In genomic region chr17:33549212-33549611, GRCm38 (mm10) we compare ENCODE assay signal across 31 mouse cellular contexts. TPM values are rescaled to one million over a fixed set of nuclear protein-coding genes. Genes with fewer than 3 reads are reported as not detected.
DNase-seq lines count a peak whose midpoint lies in the region; ATAC-seq lines count a peak whose summit lies in the region.
"Had no signal": no experiment of that assay in that cellular context is flagged by ENCODE, and none has a peak within 500 bp of the region (broad histone marks: within the 10 kb centered on the region; RNA-seq: fewer than 3 reads in every experiment).

No protein-coding gene starts in this region.

- no peak overlapping the region for H3K4me2 ChIP-seq in midbrain, embryonic 11.5 days
- no peak overlapping the region for H3K4me2 ChIP-seq in midbrain, embryonic 14.5 days (ENCODE audit: low read length)
- H3K4me2 ChIP-seq in forebrain, embryonic 15.5 days (replicated peaks), result no peak overlapping the region
- H3K4me2 ChIP-seq: forebrain, embryonic 12.5 days; heart, embryonic 11.5 days; hindbrain, embryonic 13.5 days; liver, embryonic 15.5 days; lung, embryonic 14.5 days; neural tube, embryonic 15.5 days had no signal

- no peaks in the 10 kb centered on the region for H3K4me1 ChIP-seq in midbrain, embryonic 11.5 days (ENCODE audit: control insufficient read depth, insufficient read depth, low read length)
- no peaks in the 10 kb centered on the region for H3K4me1 ChIP-seq in midbrain, embryonic 14.5 days (ENCODE audit: control insufficient read depth, insufficient read depth, low read length)
- H3K4me1 ChIP-seq in forebrain, embryonic 15.5 days, result no peaks in the 10 kb centered on the region
- H3K4me1 ChIP-seq: forebrain, embryonic 12.5 days; hindbrain, embryonic 13.5 days; liver, embryonic 15.5 days; midbrain, embryonic 10.5 days; neural tube, embryonic 15.5 days had no signal

- DNase-seq in cerebellum, postnatal 4 days (ENCODE audit: low spot score in 2 of 2), result no peak
- DNase-seq in midbrain, embryonic 11.5 days (ENCODE audit: low spot score, missing footprints), result peak; percentile 45
- no peak for DNase-seq in midbrain, embryonic 14.5 days
- DNase-seq in cerebellum, adult 9-10 months, result peak; percentile 94
- peak; percentile 90 to 93 for DNase-seq in cerebellum, postnatal 36 days
- no peak for DNase-seq in frontal cortex, postnatal 14 days (ENCODE audit: low spot score in 2 of 2)
- DNase-seq: adrenal gland, adult 2 months; adrenal gland, postnatal 36 days; embryo, embryonic 11 days; gastrocnemius, postnatal 25 days; heart, adult 18-20 months; heart, postnatal 4 days; kidney, adult 18-20 months; kidney, postnatal 4 days; liver; lung, embryonic 14.5 days; lung, postnatal 14 days; retina, postnatal 1 day; right cerebral cortex, postnatal 14 days had no signal

- H3K27me3 ChIP-seq in midbrain, embryonic 11.5 days (ENCODE audit: control insufficient read depth, insufficient read depth, low read length), result no peaks in the 10 kb centered on the region
- no peaks in the 10 kb centered on the region for H3K27me3 ChIP-seq in midbrain, embryonic 14.5 days (ENCODE audit: control insufficient read depth, insufficient read depth, low read length)
- no peaks in the 10 kb centered on the region for H3K27me3 ChIP-seq in forebrain, embryonic 15.5 days
- H3K27me3 ChIP-seq: CH12.LX; forebrain, embryonic 12.5 days; hindbrain, embryonic 13.5 days; liver, embryonic 15.5 days; neural tube, embryonic 15.5 days had no signal

- WGBS in midbrain, embryonic 11.5 days, result 94% methylated on average over 6 of the region's 6 CpGs
- 96% methylated on average over 6 of the region's 6 CpGs for WGBS in midbrain, embryonic 14.5 days
- 93% methylated on average over 6 of the region's 6 CpGs for WGBS in forebrain, embryonic 15.5 days

- peaks cover 3% of the 10 kb centered on the region; the same call in 1 of the 2 replicates for H3K36me3 ChIP-seq in midbrain, embryonic 11.5 days (ENCODE audit: control insufficient read depth, insufficient read depth, low read length)
- peaks cover 35% of the 10 kb centered on the region for H3K36me3 ChIP-seq in midbrain, embryonic 14.5 days (ENCODE audit: control insufficient read depth, insufficient read depth, low read length)
- peaks cover 19% of the 10 kb centered on the region; the same call in 1 of the 2 replicates for H3K36me3 ChIP-seq in forebrain, embryonic 15.5 days

- no peak overlapping the region for H3K27ac ChIP-seq in midbrain, embryonic 11.5 days (ENCODE audit: low read depth, low read length)
- no peak overlapping the region for H3K27ac ChIP-seq in midbrain, embryonic 14.5 days (replicated peaks; ENCODE audit: low read depth, low read length)
- no peak overlapping the region for H3K27ac ChIP-seq in forebrain, embryonic 15.5 days (replicated peaks)
- H3K27ac ChIP-seq: forebrain, embryonic 12.5 days; hindbrain, embryonic 13.5 days; kidney, postnatal 0 days; liver, embryonic 15.5 days; midbrain, embryonic 10.5 days; neural tube, embryonic 15.5 days had no signal

- no peaks in the 10 kb centered on the region for H3K9me3 ChIP-seq in midbrain, embryonic 11.5 days (ENCODE audit: control insufficient read depth, low read length)
- no peaks in the 10 kb centered on the region for H3K9me3 ChIP-seq in midbrain, embryonic 14.5 days (ENCODE audit: control insufficient read depth, low read length)
- no peaks in the 10 kb centered on the region for H3K9me3 ChIP-seq in forebrain, embryonic 15.5 days
- H3K9me3 ChIP-seq: forebrain, embryonic 12.5 days; hindbrain, embryonic 13.5 days; liver, embryonic 15.5 days; midbrain, embryonic 10.5 days; neural tube, embryonic 15.5 days had no signal

- H3K4me3 ChIP-seq in midbrain, embryonic 11.5 days (ENCODE audit: low read depth, low read length), result no peak overlapping the region
- no peak overlapping the region for H3K4me3 ChIP-seq in midbrain, embryonic 14.5 days (replicated peaks; ENCODE audit: low read depth, low read length)
- no peak overlapping the region for H3K4me3 ChIP-seq in forebrain, embryonic 15.5 days
- H3K4me3 ChIP-seq: forebrain, embryonic 12.5 days; hindbrain, embryonic 13.5 days; liver, embryonic 15.5 days; midbrain, embryonic 10.5 days; neural tube, embryonic 15.5 days had no signal

- no peak overlapping the region for H3K9ac ChIP-seq in midbrain, embryonic 11.5 days (ENCODE audit: low read length)
- no peak overlapping the region for H3K9ac ChIP-seq in midbrain, embryonic 14.5 days (replicated peaks; ENCODE audit: low read length)
- H3K9ac ChIP-seq in forebrain, embryonic 15.5 days (replicated peaks), result no peak overlapping the region
- H3K9ac ChIP-seq: forebrain, embryonic 12.5 days; hindbrain, embryonic 13.5 days; liver, embryonic 15.5 days; lung, embryonic 14.5 days; neural tube, embryonic 15.5 days had no signal

- ATAC-seq in cerebellum, adult (ENCODE audit: insufficient number of reproducible peaks, low FRiP score, low TSS enrichment), result peak; percentile 92
- no peak for ATAC-seq in midbrain, embryonic 11.5 days (ENCODE audit: low FRiP score)
- ATAC-seq in midbrain, embryonic 14.5 days (ENCODE audit: low FRiP score, low TSS enrichment), result no peak
- no peak for ATAC-seq in forebrain, embryonic 15.5 days (replicated peaks)
- ATAC-seq: activated CD4-positive, CD25-positive, alpha-beta regulatory T cell, adult 4 months had no signal

RNA-seq across cellular contexts. Expression of gene Myo1f, which starts 6.3 kb away (rescaled TPM):
- polyA plus RNA-seq in midbrain, embryonic 11.5 days (2014; fragmentation: Nextera tagmentation; extraction: Ambion mirVana), result 3.0 and 3.3 TPM in 2 replicates
- 0.72 and 1.8 TPM in 2 replicates for polyA plus RNA-seq in midbrain, embryonic 14.5 days (2014; fragmentation: Nextera tagmentation; extraction: Ambion mirVana)
- polyA plus RNA-seq in forebrain, embryonic 15.5 days (2015; fragmentation: Nextera tagmentation; extraction: Ambion mirVana), result 1.7 and 2.1 TPM in 2 replicates
- polyA plus RNA-seq: C2C12 had no signal

RNA-seq across cellular contexts. Expression of gene Adamts10, which starts 25.2 kb away (rescaled TPM):
- 22.7 and 25.9 TPM in 2 replicates for polyA plus RNA-seq in midbrain, embryonic 11.5 days (2014; fragmentation: Nextera tagmentation; extraction: Ambion mirVana)
- 39.3 and 41.7 TPM in 2 replicates for polyA plus RNA-seq in midbrain, embryonic 14.5 days (2014; fragmentation: Nextera tagmentation; extraction: Ambion mirVana)
- polyA plus RNA-seq in forebrain, embryonic 15.5 days (2015; fragmentation: Nextera tagmentation; extraction: Ambion mirVana), result 37.8 and 40.7 TPM in 2 replicates

Comparison
In these comparisons a context has a peak if more than half of its experiments do, and no peak if none do; other contexts are left out.
1. DNase-seq: peak in midbrain, embryonic 11.5 days (single experiment), cerebellum, adult 9-10 months (single experiment) and cerebellum, postnatal 36 days (2 of 2); none in cerebellum, postnatal 4 days (0 of 2), midbrain, embryonic 14.5 days (single experiment) and frontal cortex, postnatal 14 days (0 of 2).